21 mouse cellular contexts compared by ENCODE assay signal in genomic region chr9:30564765-30565680, GRCm38 (mm10).
DNase-seq lines count a peak whose midpoint lies in the region; ATAC-seq and TF ChIP-seq lines count a peak whose summit lies in the region.
"Had no signal": no experiment of that assay in that cellular context is flagged by ENCODE, and none has a peak within 500 bp of the region (broad histone marks: within the 10 kb centered on the region; RNA-seq: fewer than 3 reads in every experiment).

No protein-coding gene starts in this region.

- no peak for DNase-seq in heart, postnatal 10 days
- peak; percentile 29 for DNase-seq in lung, postnatal 10 days
- DNase-seq in lung, postnatal 14 days = no peak
- DNase-seq in limb, embryonic 14.5 days (ENCODE audit: low spot score) = peak; percentile 74
- peak; percentile 22 for DNase-seq in stomach, postnatal 0 days (ENCODE audit: low spot score)
- DNase-seq in adrenal gland, postnatal 4 days (ENCODE audit: low spot score in 2 of 2) = no peak
- DNase-seq: adrenal gland, adult 2 months; adrenal gland, postnatal 25 days; cerebellum, adult 11-12 months; cerebellum, adult 9-10 months; cerebellum, postnatal 25 days; gastrocnemius, postnatal 10 days; heart, adult 2 months; heart, postnatal 4 days had no signal

- H3K36me3 ChIP-seq in heart, embryonic 13.5 days = no peaks in the 10 kb centered on the region
- H3K36me3 ChIP-seq in limb, embryonic 14.5 days (ENCODE audit: control insufficient read depth, insufficient read depth, low read length) = no peaks in the 10 kb centered on the region
- H3K36me3 ChIP-seq in stomach, postnatal 0 days (ENCODE audit: control insufficient read depth, insufficient read depth, low read length) = no peaks in the 10 kb centered on the region
- H3K36me3 ChIP-seq in forebrain, embryonic 15.5 days = no peaks in the 10 kb centered on the region
- H3K36me3 ChIP-seq: embryonic facial prominence, embryonic 13.5 days; hindbrain, embryonic 12.5 days had no signal

- peaks cover 14% of the 10 kb centered on the region for H3K4me1 ChIP-seq in heart, embryonic 13.5 days
- 0 out of 2 replicates have a peak, but pooled peaks cover 3% of the 10 kb centered on the region for H3K4me1 ChIP-seq in limb, embryonic 14.5 days (ENCODE audit: control insufficient read depth, insufficient read depth, low read length)
- no peaks in the 10 kb centered on the region for H3K4me1 ChIP-seq in stomach, postnatal 0 days (replicated peaks; ENCODE audit: control insufficient read depth, insufficient read depth)
- H3K4me1 ChIP-seq in forebrain, embryonic 15.5 days = no peaks in the 10 kb centered on the region
- H3K4me1 ChIP-seq: embryonic facial prominence, embryonic 13.5 days; forebrain, embryonic 13.5 days; hindbrain, embryonic 12.5 days had no signal

- intact Hi-C loops in heart, postnatal 10 days (cut with DNase I) = loop anchor here (5.0 kb wide), 2 partner anchors 83 to 357 kb away; partner anchors contain the start of gene Adamts15

- TF ChIP-seq CTCF in stomach, postnatal 0 days (IDR thresholded peaks at IDR 0.05; ENCODE audit: low read depth) = no peak

- ATAC-seq in heart, embryonic 13.5 days (ENCODE audit: extremely low read depth, insufficient number of reproducible peaks, low FRiP score, low TSS enrichment) = no peak
- peak; percentile 68 for ATAC-seq in limb, embryonic 14.5 days (ENCODE audit: low FRiP score, low read depth)
- peak; percentile 69; the same call in 1 of the 2 replicates for ATAC-seq in stomach, postnatal 0 days (ENCODE audit: low FRiP score, low TSS enrichment)
- ATAC-seq in forebrain, embryonic 15.5 days (replicated peaks) = no peak
- ATAC-seq: forebrain, embryonic 13.5 days; hindbrain, embryonic 16.5 days had no signal

- TF ChIP-seq POLR2A in limb, embryonic 14.5 days (IDR thresholded peaks at IDR 0.05; ENCODE audit: borderline replicate concordance, extremely low read depth, insufficient read depth, insufficient read length) = no peak

- H3K27ac ChIP-seq in heart, embryonic 13.5 days (replicated peaks) = 0 out of 2 replicates have a peak overlapping the region, but pooled peaks have one; percentile 28
- H3K27ac ChIP-seq in limb, embryonic 14.5 days (replicated peaks; ENCODE audit: low read depth, low read length) = 0 out of 2 replicates have a peak overlapping the region, but pooled peaks have one; percentile 13
- no peak overlapping the region for H3K27ac ChIP-seq in stomach, postnatal 0 days (replicated peaks)
- no peak overlapping the region for H3K27ac ChIP-seq in forebrain, embryonic 15.5 days (replicated peaks)
- H3K27ac ChIP-seq: embryonic facial prominence, embryonic 13.5 days; forebrain, embryonic 13.5 days; heart, adult 2 months; hindbrain, embryonic 12.5 days had no signal

- no peaks in the 10 kb centered on the region for H3K27me3 ChIP-seq in heart, embryonic 13.5 days (replicated peaks)
- no peaks in the 10 kb centered on the region for H3K27me3 ChIP-seq in limb, embryonic 14.5 days (ENCODE audit: control insufficient read depth, insufficient read depth, low read length)
- H3K27me3 ChIP-seq in stomach, postnatal 0 days (ENCODE audit: control insufficient read depth, insufficient read depth, low read length) = no peaks in the 10 kb centered on the region
- H3K27me3 ChIP-seq in forebrain, embryonic 15.5 days = no peaks in the 10 kb centered on the region
- H3K27me3 ChIP-seq: embryonic facial prominence, embryonic 13.5 days; forebrain, embryonic 13.5 days; hindbrain, embryonic 12.5 days had no signal

- TF ChIP-seq EP300 in stomach, postnatal 0 days (optimal IDR thresholded peaks at IDR 0.05) = no peak

- 69% methylated on average over 3 of the region's 3 CpGs for WGBS in heart, embryonic 13.5 days
- WGBS in limb, embryonic 14.5 days = 73% methylated on average over 3 of the region's 3 CpGs
- WGBS in stomach, postnatal 0 days = 72% methylated on average over 3 of the region's 3 CpGs
- WGBS in forebrain, embryonic 15.5 days = 85% methylated on average over 3 of the region's 3 CpGs

- no peak overlapping the region for H3K4me3 ChIP-seq in heart, embryonic 13.5 days
- H3K4me3 ChIP-seq in limb, embryonic 14.5 days (replicated peaks; ENCODE audit: low read length) = no peak overlapping the region
- H3K4me3 ChIP-seq in stomach, postnatal 0 days (ENCODE audit: low read depth, low read length) = no peak overlapping the region
- H3K4me3 ChIP-seq in forebrain, embryonic 15.5 days = no peak overlapping the region
- H3K4me3 ChIP-seq: embryonic facial prominence, embryonic 13.5 days; forebrain, embryonic 13.5 days; heart, adult 2 months; hindbrain, embryonic 12.5 days had no signal

- H3K9me3 ChIP-seq in heart, embryonic 13.5 days = 0 out of 2 replicates have a peak, but pooled peaks cover 5% of the 10 kb centered on the region
- H3K9me3 ChIP-seq in limb, embryonic 14.5 days (ENCODE audit: control insufficient read depth, low read length) = no peaks in the 10 kb centered on the region
- H3K9me3 ChIP-seq in stomach, postnatal 0 days (ENCODE audit: control insufficient read depth, low read length) = no peaks in the 10 kb centered on the region
- H3K9me3 ChIP-seq in forebrain, embryonic 15.5 days = no peaks in the 10 kb centered on the region
- H3K9me3 ChIP-seq: embryonic facial prominence, embryonic 13.5 days; forebrain, embryonic 13.5 days had no signal

- no peak overlapping the region for H3K9ac ChIP-seq in heart, embryonic 13.5 days
- no peak overlapping the region for H3K9ac ChIP-seq in limb, embryonic 14.5 days (ENCODE audit: low read depth, low read length, severe bottlenecking)
- no peak overlapping the region for H3K9ac ChIP-seq in stomach, postnatal 0 days (ENCODE audit: low read length)
- no peak overlapping the region for H3K9ac ChIP-seq in forebrain, embryonic 15.5 days (replicated peaks)
- H3K9ac ChIP-seq: embryonic facial prominence, embryonic 13.5 days; forebrain, embryonic 13.5 days; hindbrain, embryonic 12.5 days had no signal

- H3K4me2 ChIP-seq in heart, embryonic 13.5 days = no peak overlapping the region
- H3K4me2 ChIP-seq in limb, embryonic 14.5 days (replicated peaks; ENCODE audit: low read depth, low read length, severe bottlenecking) = no peak overlapping the region
- no peak overlapping the region for H3K4me2 ChIP-seq in stomach, postnatal 0 days (replicated peaks; ENCODE audit: low read depth)
- H3K4me2 ChIP-seq in forebrain, embryonic 15.5 days (replicated peaks) = no peak overlapping the region
- H3K4me2 ChIP-seq: embryonic facial prominence, embryonic 13.5 days; forebrain, embryonic 13.5 days; heart, embryonic 11.5 days; hindbrain, embryonic 12.5 days had no signal

Comparison
In these comparisons a context has a peak if more than half of its experiments do, and no peak if none do; other contexts are left out.
1. DNase-seq: peak in lung, postnatal 10 days (single experiment), limb, embryonic 14.5 days (single experiment) and stomach, postnatal 0 days (single experiment); none in heart, postnatal 10 days (0 of 2), lung, postnatal 14 days (single experiment) and adrenal gland, postnatal 4 days (0 of 2).
2. ATAC-seq: peak in limb, embryonic 14.5 days (single experiment) and stomach, postnatal 0 days (single experiment); none in heart, embryonic 13.5 days (single experiment) and forebrain, embryonic 15.5 days (single experiment).
3. H3K27ac ChIP-seq: peak in heart, embryonic 13.5 days (single experiment) and limb, embryonic 14.5 days (single experiment); none in stomach, postnatal 0 days (single experiment) and forebrain, embryonic 15.5 days (single experiment).